Mouse (Mus musculus) thymus, postnatal 4 days (tissue): ENCODE results near the gene Lbhd2.

Experiments
- DNase-seq: peaks from one replicate; pipeline ENCODE4 v3.0.0; 2021

Gene Lbhd2

DNA sequence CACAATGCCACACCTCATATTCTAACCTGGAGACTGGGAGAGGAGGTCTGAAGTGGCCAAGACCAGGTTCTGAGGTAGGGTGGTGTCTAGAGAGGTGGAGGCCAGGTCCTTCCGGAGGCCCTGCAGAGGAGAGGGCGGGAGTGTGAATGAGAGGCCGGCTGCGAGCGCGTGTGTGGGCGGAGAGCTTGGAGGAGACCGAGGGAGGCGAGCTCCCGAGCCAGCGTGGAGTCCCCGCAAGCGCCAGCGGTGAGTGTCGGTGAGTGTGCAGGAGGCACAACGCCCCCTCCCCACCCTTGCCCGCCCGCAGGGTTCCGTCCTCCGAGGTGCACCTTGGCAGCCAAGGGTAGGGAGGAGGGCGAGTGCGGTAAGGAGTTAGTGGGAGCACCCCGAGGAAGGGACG lies at the start of gene Lbhd2:
TSS of gene Lbhd2 (plus strand) at position 188 of the 400 bp plus-strand sequence.
- peak; percentile 43 for DNase-seq

DNA sequence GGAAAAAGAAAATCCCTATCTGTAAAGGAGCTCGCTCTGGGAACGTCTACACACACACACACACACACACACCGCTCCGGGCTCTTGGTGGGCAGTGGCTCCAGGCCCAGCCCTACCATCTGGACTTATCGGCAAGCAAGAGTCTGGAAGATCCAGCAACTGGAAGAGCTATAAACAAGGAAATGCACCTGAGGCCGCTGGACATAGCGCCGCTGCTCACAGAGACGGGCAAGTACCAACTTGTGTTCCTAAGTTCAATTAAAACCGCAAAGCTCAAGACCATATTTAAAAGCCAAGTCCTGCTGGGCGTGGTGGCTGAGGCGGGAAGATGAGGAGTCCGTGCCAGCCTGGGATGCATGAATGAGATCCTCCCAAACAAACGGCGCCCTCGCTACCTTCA lies 45.9 kb upstream of the Lbhd2 start:
- DNase-seq, result no peak

DNA sequence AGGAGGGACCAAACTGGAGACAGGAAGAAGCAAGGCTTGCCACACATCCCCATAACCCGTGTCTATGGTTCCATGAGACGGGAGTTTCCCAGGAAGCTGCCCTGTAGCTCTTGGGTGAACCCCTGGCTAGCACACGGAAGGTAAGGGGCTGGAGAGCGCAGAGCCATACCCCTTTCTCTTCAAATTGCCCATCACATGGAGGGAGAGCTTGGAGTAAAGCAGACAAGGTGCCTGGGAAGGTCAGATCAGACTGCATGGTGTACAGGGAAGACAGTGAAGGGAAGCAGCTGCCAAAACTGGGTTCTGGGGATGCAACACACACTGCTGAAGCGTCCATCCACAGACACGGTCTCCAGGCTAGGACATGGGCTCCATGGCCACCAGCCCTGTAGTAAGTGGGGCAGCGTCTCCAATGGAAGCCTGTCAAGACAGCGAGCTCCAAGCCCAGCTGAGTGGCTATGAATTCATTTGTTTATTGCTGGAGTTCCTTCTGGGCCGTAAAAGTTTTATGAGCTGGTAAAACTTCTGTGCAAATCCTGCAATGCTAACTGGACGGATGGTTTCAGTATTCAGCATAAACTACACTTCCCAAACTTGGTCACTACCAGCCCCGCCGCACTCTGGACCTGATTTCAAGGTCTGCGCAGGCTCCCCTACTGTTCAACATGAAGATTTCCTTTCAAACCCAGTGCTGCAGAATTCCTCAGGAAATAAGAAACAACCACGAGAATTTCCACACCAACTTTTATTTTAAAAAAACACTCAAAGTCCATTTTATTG lies 45.1 kb upstream of the Lbhd2 start:
- DNase-seq, result no peak

DNA sequence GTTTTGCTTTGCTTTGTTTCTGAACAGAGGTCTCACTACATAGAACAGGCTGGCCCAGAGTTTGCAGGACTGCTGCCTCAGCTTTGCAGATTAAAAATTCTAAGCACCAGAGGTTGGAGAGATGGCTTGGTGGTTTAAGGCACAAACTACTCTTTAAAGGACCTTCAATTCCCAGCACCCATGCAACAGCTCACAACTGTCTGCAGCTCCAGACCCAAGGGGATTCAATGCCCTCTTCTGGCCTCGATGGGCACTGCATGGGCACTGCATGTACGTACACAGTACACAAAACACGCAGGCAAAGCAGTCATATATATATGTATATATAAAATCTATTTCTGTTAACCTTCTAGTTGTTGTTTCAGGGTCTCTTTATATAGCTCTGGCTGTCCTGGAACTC lies 42.4 kb upstream of the Lbhd2 start:
- DNase-seq, result peak; percentile 24

DNA sequence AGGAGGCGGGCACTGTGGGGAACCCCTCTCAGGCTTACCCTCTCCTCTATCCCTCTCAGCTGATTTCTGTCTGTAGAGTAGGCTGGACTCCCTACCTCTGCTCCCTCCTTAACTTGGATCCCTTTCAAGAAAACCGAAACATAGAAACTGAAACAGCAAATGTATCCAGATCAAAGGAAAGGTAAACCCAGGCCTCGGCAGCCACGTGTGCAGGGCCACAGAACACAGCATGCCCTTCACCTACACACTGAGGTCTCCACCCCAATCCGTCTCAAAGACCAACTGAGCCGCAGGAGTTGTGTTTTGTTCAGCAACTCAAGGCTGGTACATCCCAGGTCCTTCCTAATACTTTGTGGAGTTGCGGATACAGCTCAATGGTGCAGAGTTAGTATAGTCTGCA lies 39.5 kb upstream of the Lbhd2 start:
- DNase-seq, result no peak

DNA sequence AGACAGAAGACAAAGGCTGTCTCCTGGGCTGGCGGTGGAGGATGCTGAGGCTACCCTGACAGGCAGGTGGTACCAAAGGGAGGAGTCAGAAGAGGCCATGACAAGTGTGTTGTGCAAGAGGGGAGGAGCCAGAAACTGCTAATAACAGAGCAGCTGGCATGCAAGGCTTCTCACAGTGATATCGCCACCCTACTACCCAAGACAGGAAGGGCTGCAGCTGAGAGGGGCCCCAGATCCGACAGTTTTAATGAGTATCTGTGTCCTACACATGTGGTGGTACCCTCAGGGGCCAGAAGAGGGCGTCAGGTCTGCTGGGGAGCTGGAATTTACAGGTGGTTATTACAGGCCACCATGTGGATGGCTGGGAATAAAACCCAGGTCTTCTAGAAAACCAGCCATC lies 36.4 kb upstream of the Lbhd2 start:
- peak; percentile 32 for DNase-seq

DNA sequence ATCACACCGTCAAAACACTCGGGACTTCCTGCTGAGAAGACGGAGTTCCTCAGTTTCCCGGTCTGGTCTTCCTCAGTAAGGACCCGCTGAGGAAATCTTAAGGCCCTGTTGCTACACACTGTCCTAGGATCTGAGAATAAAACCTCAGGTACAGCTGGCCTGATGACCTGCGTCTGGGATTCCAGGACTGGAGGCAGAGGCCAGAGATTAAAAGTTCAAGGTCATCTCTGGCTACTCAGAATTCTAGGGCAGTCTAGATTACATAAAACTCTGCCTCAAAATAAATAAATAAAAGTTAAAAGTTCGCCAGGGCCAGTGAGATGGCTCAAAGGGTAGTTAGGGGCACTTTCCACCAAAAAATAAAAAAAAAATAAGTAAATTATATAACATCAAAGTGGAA lies 34.7 kb upstream of the Lbhd2 start:
- DNase-seq, result no peak

DNA sequence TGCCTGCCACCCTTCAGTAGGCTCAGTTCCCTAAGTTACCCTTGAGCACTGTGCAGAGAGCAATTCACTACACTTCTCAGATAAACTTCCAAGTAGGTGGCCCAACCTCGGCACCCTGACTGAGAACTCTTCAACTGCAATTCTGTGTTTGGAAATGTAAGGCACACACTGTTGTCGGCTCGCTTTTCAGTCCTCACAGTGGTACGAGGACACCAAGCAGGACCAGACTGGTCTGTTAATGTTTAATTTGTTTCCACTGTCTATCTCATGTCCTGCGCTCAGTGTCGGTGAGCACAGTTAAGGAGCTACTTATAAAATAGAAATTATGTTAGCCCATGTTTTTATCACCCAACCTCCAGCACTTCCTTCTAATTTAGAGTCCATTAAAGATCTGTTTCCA lies 33.2 kb upstream of the Lbhd2 start:
- no peak for DNase-seq

DNA sequence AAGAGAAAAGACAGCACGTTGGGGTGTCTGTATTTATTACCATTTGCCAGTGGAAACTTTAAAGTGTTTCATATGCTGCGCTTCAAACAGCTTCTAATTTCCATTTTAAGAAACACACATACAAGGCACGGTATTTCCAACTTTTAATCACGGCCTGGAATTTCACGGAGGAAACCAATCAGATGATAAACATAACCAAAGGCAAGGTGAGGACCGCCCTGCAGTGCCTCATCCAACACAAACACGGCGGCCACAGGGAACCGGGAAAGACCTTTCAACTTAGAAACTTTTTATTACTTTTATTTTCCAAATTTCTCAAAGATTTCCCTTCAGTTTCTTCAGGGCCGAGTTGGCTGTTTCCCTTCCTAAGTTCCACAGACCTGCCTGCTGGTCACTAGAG lies 31.9 kb upstream of the Lbhd2 start:
- no peak for DNase-seq

DNA sequence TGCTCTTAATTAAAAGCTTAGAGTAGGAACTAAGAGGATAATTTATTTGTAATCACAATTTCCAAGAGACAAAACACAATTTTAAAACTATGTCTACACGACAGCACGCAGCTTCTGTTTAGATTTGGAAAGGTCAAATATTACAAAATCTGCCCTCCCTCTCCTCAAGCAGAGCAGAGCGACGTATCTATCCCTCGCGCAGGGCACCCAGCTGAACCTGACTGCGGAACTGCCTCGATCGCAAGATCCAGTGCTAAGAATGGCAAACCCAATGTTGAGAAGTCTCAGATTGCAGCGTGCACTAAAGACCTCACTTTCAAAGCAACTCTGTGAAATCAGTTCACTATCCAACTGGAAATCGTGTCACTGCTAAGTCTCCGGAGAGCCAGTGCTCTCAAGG lies 31.1 kb upstream of the Lbhd2 start:
- DNase-seq, result no peak

DNA sequence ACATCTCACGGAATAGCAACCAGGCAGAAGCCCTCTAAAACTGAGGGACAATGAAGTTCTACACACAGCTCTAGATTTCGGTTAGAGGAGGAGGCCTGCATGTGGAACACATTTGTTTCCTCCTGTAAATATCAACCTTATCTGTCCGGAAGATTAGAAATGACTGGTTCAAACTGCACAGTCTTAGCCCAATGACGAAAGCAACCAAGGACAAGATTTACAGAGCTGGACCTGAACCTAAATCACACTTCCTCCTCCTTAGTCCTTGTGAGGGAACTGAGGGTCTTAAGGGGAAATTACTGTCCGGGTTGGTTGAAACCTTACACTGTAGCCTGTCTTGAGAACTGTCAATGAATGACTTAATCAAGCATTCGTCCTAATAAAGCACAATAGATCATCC lies 30.6 kb upstream of the Lbhd2 start:
- no peak for DNase-seq

DNA sequence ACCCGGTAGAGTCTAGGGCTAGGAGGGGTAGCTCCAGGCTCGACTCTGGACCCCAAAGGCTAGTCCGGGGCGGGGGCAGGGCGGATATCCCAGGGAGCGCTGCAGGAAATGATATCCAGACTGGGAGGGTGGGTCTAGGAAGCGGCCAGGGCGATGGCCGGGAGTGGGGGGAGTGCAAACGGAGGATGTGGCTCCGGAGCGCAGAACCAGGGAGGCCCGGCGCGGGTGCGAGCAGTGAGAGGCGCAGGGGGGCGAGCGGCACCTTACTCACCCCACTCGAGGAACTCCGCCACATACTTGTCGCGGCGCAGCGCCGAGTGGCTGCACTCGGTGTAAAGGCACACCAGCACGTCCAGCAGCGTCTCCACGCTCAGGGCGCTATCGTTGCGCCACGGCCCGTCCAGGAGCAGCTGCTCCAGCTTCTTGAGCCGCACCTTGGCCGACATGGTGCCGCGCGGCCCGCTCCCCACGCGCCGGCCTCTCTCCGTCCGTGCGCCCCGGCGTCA lies 29.7 kb upstream of the Lbhd2 start:
- DNase-seq, result peak; percentile 26

DNA sequence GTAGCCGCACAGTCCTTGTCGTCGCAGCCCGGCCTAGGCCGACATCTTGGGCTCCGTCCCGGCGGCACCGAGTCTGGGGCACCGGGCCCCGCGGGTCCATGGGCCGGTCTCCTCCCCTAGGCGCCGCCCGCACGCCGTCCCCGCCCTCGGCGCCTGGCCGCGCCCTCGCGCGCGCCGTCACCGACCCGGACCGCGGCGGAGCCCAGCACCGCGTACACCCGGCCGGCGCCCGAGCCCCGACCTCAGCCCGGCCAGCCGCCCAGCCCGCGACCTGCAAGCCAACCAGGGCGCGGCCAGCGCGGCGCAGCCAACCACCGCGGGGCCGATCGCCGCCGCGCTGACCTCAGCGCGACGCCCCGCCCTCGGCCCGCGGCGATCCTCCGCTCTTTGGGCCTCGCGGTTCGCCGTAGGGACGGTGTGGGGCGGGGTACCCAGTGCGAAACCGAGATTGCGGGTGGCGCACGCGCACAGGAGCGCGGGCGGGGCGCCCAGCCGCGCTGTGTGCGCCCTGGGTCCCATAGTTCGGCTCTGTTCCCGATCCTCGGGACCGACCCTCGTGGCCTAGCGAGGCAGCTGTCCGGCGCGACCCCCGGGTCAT lies 29.1 kb upstream of the Lbhd2 start, which contains the start of gene Cdc42bpb:
TSS of gene Cdc42bpb (minus strand) at position 343 of the 598 bp plus-strand sequence.
- peak; percentile 56 for DNase-seq

DNA sequence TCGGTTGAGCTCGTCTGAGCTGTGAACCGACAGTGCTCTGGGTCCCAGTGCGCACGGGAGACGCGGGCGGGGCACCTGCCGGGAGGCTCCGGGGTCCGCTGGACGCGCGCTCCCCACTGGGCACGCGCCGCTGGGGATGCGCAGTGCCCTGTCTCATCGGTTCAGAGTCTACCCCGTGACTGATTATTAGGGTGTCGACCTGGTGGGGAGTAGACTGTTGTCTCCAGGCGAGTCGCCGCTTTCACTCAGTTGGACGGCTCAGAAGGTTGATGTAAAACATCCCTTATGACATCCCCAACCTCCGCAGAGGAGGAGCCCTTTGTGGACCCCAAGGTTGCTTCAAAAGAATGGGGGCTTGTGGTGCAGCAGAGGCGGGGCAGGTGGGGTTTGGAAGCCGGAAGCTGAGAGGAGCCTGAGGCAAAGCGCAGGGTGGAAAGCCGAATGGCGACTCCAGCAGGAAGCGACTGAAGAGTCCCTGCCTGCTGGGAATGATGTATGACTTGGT lies 28.6 kb upstream of the Lbhd2 start:
- DNase-seq, result no peak

DNA sequence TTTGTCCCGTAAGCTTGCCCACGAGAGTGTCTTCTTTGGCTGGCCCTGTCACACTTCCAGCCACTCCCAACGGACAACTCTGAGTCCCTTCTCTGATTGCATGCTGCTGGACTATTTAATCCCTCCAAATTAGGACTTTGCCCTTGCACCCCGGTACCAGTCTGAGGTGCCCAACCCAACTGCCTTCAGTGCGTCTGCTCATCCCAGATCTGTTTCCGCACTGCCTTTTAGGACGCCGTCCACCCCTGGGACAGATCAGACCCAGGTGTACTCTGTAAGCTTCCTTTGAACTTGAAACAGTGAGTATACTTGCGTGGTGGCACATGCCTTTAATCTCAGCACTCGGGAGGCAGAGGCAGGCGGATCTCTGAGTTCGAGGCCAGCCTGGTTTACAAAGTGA lies 27.8 kb upstream of the Lbhd2 start:
- no peak for DNase-seq

DNA sequence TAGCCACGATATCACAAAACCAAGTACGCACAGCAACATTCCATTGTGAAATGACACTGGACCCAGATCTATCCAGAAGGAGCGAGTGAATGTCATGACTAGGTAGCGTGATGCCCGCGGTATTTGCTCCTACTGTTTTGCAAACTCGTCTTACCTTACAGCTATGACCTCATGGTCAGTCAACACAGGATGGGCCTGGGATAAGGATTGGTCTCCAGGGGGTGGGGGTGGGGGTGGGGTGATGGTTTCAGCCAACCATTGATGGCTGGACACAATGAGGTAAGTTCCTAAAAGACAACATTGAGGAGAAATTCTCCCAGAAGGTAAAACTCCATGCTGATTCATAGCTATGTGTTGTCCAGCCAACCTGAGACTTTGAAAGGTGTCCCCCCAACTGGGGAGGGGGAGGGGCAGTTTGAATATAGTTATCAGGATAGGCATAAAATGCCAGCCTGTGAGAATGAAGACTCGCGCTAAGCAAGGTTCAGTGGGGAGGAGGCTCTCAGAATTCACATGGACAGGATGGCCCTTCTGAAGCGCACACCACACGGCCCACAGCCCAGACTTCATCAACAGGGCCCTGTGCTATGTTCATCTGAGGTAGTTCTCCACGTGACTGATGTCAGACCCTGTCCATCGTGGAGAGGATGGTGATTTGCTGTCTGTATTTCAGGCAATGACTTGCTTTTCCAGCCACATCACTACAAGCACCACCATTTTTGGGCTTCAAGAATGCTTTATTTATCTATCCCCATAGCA lies 20.5 kb upstream of the Lbhd2 start:
- no peak for DNase-seq

DNA sequence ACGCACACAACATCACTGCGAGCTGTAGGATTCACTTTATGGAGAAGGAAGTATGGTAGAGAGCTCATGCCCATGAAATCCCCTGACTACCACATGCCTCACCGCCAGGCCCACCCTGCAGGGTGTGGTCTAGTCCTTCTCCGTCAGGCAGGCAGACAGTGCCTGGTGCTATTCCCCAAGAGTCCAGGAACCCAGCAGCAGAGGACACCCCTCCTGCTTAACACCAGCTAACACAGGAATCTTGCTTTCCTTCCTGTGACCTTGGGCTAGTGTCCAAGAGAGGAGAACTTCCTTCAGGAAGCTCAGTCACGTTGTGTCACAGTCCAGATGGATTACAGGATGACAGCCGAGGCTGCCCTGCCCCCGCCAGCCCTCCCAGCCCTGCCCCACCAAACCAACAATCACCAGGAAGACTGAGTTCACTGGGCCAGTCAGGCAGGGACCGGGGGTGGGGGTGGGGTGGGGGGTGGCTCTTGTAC lies 19.9 kb upstream of the Lbhd2 start:
- DNase-seq, result no peak

DNA sequence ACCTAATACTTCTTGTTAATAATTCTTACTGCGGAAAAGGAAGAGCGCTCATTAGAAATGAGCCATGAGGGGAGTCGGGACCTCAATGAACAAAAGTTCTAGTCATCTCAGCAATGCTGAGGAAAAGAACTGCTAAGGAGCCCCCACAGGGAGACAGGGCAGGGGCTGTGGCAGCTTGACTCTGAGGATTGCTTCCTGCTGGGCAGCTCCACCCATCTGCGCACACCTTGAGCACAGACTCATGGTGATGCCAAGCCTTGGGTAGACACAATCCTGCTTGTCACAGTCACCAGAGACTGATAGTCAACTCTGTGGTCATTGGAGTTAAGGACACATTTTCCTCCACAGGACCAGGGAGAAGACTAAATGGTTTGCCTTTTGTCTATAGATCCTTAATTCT lies 19.5 kb upstream of the Lbhd2 start:
- no peak for DNase-seq

DNA sequence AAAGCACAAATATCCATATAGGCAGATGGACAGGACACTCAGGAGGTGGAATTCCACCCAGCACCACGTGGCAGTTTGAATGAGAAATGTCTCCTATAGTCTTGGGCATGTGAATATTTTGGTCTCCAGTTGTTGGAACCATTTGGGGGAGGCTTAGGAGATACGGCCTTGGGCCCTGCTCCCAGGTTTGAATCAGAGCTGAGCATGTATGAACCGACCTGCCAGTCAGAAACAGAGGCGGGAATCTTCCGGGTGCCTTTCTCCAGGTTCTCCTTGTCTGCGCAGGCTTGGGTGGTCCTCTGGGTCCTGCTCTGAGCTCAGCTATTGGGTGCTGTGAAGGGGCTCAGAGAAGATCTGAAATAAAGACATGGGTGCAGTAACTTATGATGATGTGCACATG lies 12.6 kb upstream of the Lbhd2 start:
- no peak for DNase-seq

DNA sequence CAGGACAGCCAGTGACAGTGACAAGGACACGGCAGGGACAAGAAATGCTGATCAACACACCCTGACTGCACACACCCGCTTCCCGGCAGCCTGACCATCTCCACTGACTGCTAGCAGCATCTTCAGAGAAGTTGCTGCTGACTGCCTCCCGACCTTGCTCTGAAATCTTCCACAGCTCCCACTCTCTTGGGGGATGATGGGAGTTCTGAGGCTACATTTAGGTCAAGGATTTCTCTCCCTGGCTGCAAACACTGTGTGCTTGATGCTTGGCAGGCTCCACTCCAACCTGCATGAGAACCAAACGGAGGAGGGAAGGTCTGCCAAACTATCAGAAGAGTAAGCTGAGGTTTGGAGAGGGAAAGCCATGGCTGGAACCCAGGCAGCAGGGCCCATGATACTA lies 9.6 kb upstream of the Lbhd2 start:
- no peak for DNase-seq

DNA sequence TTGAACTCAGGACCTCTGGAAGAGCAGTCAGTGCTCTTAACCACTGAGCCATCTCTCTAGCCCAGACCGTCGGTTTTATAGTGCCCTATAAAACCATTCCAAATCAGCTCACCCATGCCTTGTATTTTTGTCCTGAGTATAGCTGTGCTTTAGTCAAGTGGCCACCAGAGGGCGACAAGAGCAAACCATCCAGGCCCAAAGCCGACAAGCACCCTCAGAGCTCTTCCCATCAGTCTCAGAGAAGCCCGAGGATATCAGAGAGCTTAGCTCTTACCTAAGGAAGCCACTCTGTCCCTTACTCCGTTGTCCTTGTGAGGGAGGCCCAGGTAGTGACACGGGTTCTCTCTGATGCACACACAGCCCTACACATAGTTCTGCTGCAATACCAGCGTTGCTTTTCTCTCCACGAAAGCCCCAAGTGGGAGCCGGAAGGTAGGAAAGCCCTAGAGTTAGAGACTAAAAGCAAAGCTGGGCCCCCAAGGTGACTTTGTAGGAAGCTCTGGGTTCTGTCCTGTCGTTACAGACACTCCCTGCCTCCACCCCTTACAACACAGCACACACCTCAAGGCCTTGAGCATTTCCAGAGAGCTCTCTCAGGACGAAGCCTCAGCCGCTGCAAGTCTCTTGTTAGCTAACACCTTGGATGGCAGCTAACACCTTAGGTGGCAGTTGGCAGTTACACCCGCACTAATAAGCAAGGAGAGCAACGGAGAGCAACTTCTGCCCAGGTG lies 5.0 kb upstream of the Lbhd2 start:
- DNase-seq, result peak; percentile 81

DNA sequence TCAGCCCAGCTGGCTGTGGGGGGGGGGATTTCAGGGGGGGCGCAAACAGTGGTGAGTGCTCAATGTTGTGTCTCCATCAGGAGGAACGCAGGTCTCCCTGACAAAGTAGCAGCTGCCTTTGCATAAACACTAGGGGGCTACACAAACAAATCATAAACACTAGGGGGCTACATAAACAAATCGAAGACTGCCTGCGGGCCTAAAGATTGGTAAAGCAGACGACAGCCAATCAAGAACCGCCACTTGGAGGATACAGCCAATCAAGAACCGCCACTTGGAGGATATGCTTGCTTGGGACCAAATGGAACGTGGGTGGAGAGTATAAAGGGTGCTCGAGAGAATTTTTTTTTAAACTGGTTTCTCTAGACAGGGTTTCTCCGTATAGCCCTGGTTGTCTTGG lies 1.7 kb upstream of the Lbhd2 start:
- no peak for DNase-seq

DNA sequence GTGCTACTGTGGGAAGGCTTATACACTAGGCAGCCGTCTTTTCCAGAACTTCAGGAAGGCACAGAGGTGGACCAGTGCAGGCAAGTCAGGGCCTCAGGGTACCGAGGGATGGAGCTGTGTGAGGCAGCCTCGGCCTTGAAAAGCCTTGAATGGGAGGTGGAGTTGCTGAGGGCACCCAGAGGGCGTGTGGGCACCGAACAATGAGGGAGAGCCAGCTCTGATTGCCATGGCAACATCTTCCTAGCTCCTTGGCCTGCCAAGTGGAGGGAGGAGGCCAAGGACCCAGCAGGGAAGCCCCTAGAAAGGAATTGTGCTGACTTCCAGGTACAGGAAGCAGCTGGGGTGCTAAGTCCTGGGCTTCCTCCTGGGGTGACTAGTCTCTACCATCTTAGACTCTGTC lies 3.0 kb downstream of the Lbhd2 start:
- no peak for DNase-seq
